Mouse (Mus musculus) liver, adult 2 months (tissue): ENCODE measurements around the gene Adamts12. TPM values are rescaled to one million over a fixed set of nuclear protein-coding genes. Genes with fewer than 3 reads are reported as not detected.

Source experiments
- DNase-seq: peaks from one replicate; pipeline ENCODE4 v3.0.0-alpha.2; 2011; ENCODE audit warnings: low read depth, low spot score; ENCODE audit errors: extremely low read depth
- H3K27ac ChIP-seq: fragments of 200-500 bp; replicated peaks from 2 replicates; pipeline ENCODE4 v1.5.1; 2012; ENCODE audit warnings: low read depth, mild to moderate bottlenecking, control low read depth, inconsistent platforms, low read length; ENCODE audit not compliant: insufficient read depth
- H3K27me3 ChIP-seq: fragments of 200-500 bp; 2 replicates; pipeline ENCODE4 v1.6.1; 2012; ENCODE audit warnings: mild to moderate bottlenecking, moderate library complexity, low read length, inconsistent platforms; ENCODE audit not compliant: control insufficient read depth, insufficient read depth
- H3K36me3 ChIP-seq: fragments of 200-500 bp; 2 replicates; pipeline ENCODE4 v1.6.1; 2012; ENCODE audit warnings: low read length, inconsistent platforms; ENCODE audit not compliant: control insufficient read depth, insufficient read depth
- H3K4me1 ChIP-seq: fragments of 200-500 bp; 2 replicates; pipeline ENCODE4 v1.6.1; 2011; ENCODE audit warnings: low read length; ENCODE audit not compliant: control insufficient read depth, insufficient read depth
- H3K4me3 ChIP-seq: fragments of 200-500 bp; 2 replicates; pipeline ENCODE4 v1.5.1; 2011; ENCODE audit warnings: low read depth, mild to moderate bottlenecking, control low read depth, low read length, moderate library complexity; ENCODE audit not compliant: insufficient read depth
- H3K79me2 ChIP-seq: fragments of 200-500 bp; 2 replicates; pipeline ENCODE4 v1.6.1; 2012; ENCODE audit warnings: inconsistent platforms, mild to moderate bottlenecking, low read length, moderate library complexity; ENCODE audit not compliant: control insufficient read depth, insufficient read depth
- H3K9ac ChIP-seq: fragments of 200-500 bp; 2 replicates; pipeline ENCODE4 v1.6.1; 2012; ENCODE audit warnings: low read depth, mild to moderate bottlenecking, control low read depth, inconsistent platforms, low read length
- CTCF ChIP-seq: fragments of 200-500 bp; IDR thresholded peaks from 2 replicates; pipeline ENCODE4 v1.5.1; 2011; ENCODE audit warnings: low read depth, low read length, control low read depth
- POLR2A ChIP-seq: fragments of 200-500 bp; IDR thresholded peaks from 2 replicates; pipeline ENCODE4 v1.6.1; 2011; ENCODE audit warnings: low read length, control low read depth; ENCODE audit not compliant: insufficient read depth; ENCODE audit errors: extremely low read depth
- WGBS: fragments of 180-500 bp; shearing (Covaris S2); methylation state at CpG from one replicate; pipeline ENCODE4 v1.1.7; 2018; 5-methylcytosine and 5-hydroxymethylcytosine counted together
- polyA plus RNA-seq: library from polyadenylated mRNA; depleted of rRNA; stranded (reverse); fragments of >200 nt; gene quantifications from 2 replicates; pipeline ENCODE4 v1.2.3, GENCODE M21; 2012
- total RNA-seq: library from RNA; depleted of rRNA; stranded (reverse); fragments of >200 nt; gene quantifications from 2 replicates; pipeline ENCODE4 v1.2.3, GENCODE M21; 2014

Gene Adamts12
- total and polyA plus RNA-seq, 2 experiments = 0.07 to 0.37 TPM

- Histone ChIP-seq H3K4me1 (no peaks in the 10 kb centered on the region), H3K9ac (no peak overlapping the region)
Observed at GRCm38 (mm10) chr15:11357501-11357900, 292.9 kb downstream of the Adamts12 start.

GRCm38 (mm10) chr15:11360888-11361287, 296.3 kb downstream of the Adamts12 start:
- 83% methylated on average over 1 of the region's 1 CpGs for WGBS
- Histone ChIP-seq H3K27me3 (peaks cover 5% of the 10 kb centered on the region), H3K27ac (no peak overlapping the region), H3K9ac (no peak overlapping the region), H3K4me1 (no peaks in the 10 kb centered on the region), H3K79me2 (no peaks in the 10 kb centered on the region), H3K4me3 (no peak overlapping the region), H3K36me3 (no peaks in the 10 kb centered on the region)
- DNase-seq = no peak
- no peak for TF ChIP-seq POLR2A
- TF ChIP-seq CTCF = no peak

More at GRCm38 (mm10) chr15:11357501-11357900, 292.9 kb downstream of the Adamts12 start:
- no peak for TF ChIP-seq POLR2A
- TF ChIP-seq CTCF = no peak
- DNase-seq = no peak
- Histone ChIP-seq H3K27me3 (peaks cover 5% of the 10 kb centered on the region), H3K79me2 (no peaks in the 10 kb centered on the region), H3K36me3 (no peaks in the 10 kb centered on the region), H3K27ac (no peak overlapping the region), H3K4me3 (no peak overlapping the region)
- WGBS = 93% methylated on average over 2 of the region's 2 CpGs

- Histone ChIP-seq H3K79me2 (no peaks in the 10 kb centered on the region), H3K36me3 (no peaks in the 10 kb centered on the region), H3K4me3 (no peak overlapping the region), H3K4me1 (no peaks in the 10 kb centered on the region), H3K9ac (no peak overlapping the region), H3K27me3 (peaks cover 5% of the 10 kb centered on the region), H3K27ac (no peak overlapping the region)
- DNase-seq = no peak
- TF ChIP-seq CTCF = no peak
- TF ChIP-seq POLR2A = no peak
- WGBS = 66% methylated on average over 5 of the region's 5 CpGs
Observed at GRCm38 (mm10) chr15:11361824-11362223, 297.2 kb downstream of the Adamts12 start.

GRCm38 (mm10) chr15:11364112-11364511, 299.5 kb downstream of the Adamts12 start:
- H3K4me3 ChIP-seq = no peak overlapping the region
- no peak overlapping the region for H3K27ac ChIP-seq
- TF ChIP-seq POLR2A = no peak
- TF ChIP-seq CTCF = no peak
- no peak for DNase-seq
- no peak overlapping the region for H3K9ac ChIP-seq
- no peaks in the 10 kb centered on the region for H3K79me2 ChIP-seq
- no peaks in the 10 kb centered on the region for H3K36me3 ChIP-seq
- WGBS = 10% methylated on average over 2 of the region's 2 CpGs
- no peaks in the 10 kb centered on the region for H3K4me1 ChIP-seq
- peaks cover 2% of the 10 kb centered on the region; the same call in 1 of the 2 replicates for H3K27me3 ChIP-seq

- H3K79me2 ChIP-seq = no peaks in the 10 kb centered on the region
- 98% methylated on average over 1 of the region's 1 CpGs for WGBS
- H3K4me1 ChIP-seq = no peaks in the 10 kb centered on the region
- H3K4me3 ChIP-seq = no peak overlapping the region
- H3K27ac ChIP-seq = no peak overlapping the region
- peaks cover 2% of the 10 kb centered on the region; the same call in 1 of the 2 replicates for H3K27me3 ChIP-seq
- H3K9ac ChIP-seq = no peak overlapping the region
- DNase-seq = no peak
- TF ChIP-seq POLR2A (no peak), CTCF (no peak)
- no peaks in the 10 kb centered on the region for H3K36me3 ChIP-seq
Observed at GRCm38 (mm10) chr15:11364795-11365194, 300.2 kb downstream of the Adamts12 start.

- WGBS = 84% methylated on average over 3 of the region's 3 CpGs
Observed at GRCm38 (mm10) chr15:11369572-11369971, 305.0 kb downstream of the Adamts12 start.

More at GRCm38 (mm10) chr15:11369572-11369971, 305.0 kb downstream of the Adamts12 start:
- H3K27me3 ChIP-seq = no peaks in the 10 kb centered on the region
- no peak overlapping the region for H3K9ac ChIP-seq
- H3K79me2 ChIP-seq = no peaks in the 10 kb centered on the region
- no peak overlapping the region for H3K27ac ChIP-seq
- H3K36me3 ChIP-seq = no peaks in the 10 kb centered on the region
- no peak for TF ChIP-seq CTCF
- no peak for TF ChIP-seq POLR2A
- H3K4me3 ChIP-seq = no peak overlapping the region
- DNase-seq = no peak
- no peaks in the 10 kb centered on the region for H3K4me1 ChIP-seq
